Mouse (Mus musculus) stomach, embryonic 14.5 days (tissue): ENCODE results near the gene Kcnh2. TPM values are rescaled to one million over a fixed set of nuclear protein-coding genes. Genes with fewer than 3 reads are reported as not detected.

ENCODE experiments used
- ATAC-seq: fragments of 200-750 bp; cut with Nextera tagmentation; 2 replicates; pipeline ENCODE4 v1.8.0; 2017; ENCODE audit warnings: low read depth, moderate TSS enrichment; ENCODE audit not compliant: insufficient number of reproducible peaks, insufficient read depth, low FRiP score
- H3K27ac ChIP-seq: fragments of 300-500 bp; sonication (generic); 2 replicates; pipeline ENCODE4 v1.5.1; 2014; ENCODE audit warnings: mild to moderate bottlenecking, low read length, moderate library complexity, mixed read lengths
- H3K27me3 ChIP-seq: fragments of 300-500 bp; sonication (generic); 2 replicates; pipeline ENCODE4 v1.6.1; 2014; ENCODE audit warnings: low read length, control low read depth, mixed read lengths; ENCODE audit not compliant: control insufficient read depth, insufficient read depth
- H3K36me3 ChIP-seq: fragments of 300-500 bp; sonication (generic); 2 replicates; pipeline ENCODE4 v1.6.1; 2014; ENCODE audit warnings: mild to moderate bottlenecking, control low read depth, low read length, moderate library complexity, mixed read lengths; ENCODE audit not compliant: control insufficient read depth, insufficient read depth
- H3K4me1 ChIP-seq: fragments of 300-500 bp; sonication (generic); 2 replicates; pipeline ENCODE4 v1.6.1; 2014; ENCODE audit warnings: low read length, control low read depth, mixed read lengths; ENCODE audit not compliant: control insufficient read depth, insufficient read depth
- H3K4me2 ChIP-seq: fragments of 300-500 bp; sonication (generic); replicated peaks from 2 replicates; pipeline ENCODE4 v1.6.1; 2014; ENCODE audit warnings: low read depth, low read length, control low read depth
- H3K4me3 ChIP-seq: fragments of 300-500 bp; sonication (generic); 2 replicates; pipeline ENCODE4 v1.5.1; 2014; ENCODE audit warnings: low read depth, low read length, control low read depth
- H3K9ac ChIP-seq: fragments of 300-500 bp; sonication (generic); replicated peaks from 2 replicates; pipeline ENCODE4 v1.6.1; 2014; ENCODE audit warnings: low read depth, mild to moderate bottlenecking, control low read depth, low read length, moderate library complexity, mixed read lengths
- H3K9me3 ChIP-seq: fragments of 300-500 bp; sonication (generic); 2 replicates; pipeline ENCODE4 v1.6.1; 2016; ENCODE audit warnings: low read depth, low read length, control low read depth; ENCODE audit not compliant: control insufficient read depth
- WGBS: fragments of 180-500 bp; shearing (Covaris S2); extraction: QIAGEN DNeasy Blood & Tissue Kit; methylation state at CpG from one replicate; pipeline ENCODE4 v1.1.7; 2014; 5-methylcytosine and 5-hydroxymethylcytosine counted together
- polyA plus RNA-seq: library from polyadenylated mRNA; unstranded; fragments of >200 nt; fragmentation: Nextera tagmentation; extraction: Ambion mirVana; gene quantifications from 2 replicates; pipeline ENCODE4 v1.2.1, GENCODE M21; 2014

Kcnh2 gene
- polyA plus RNA-seq, 1 experiment from 2014 or later = 9.8 TPM

- no peaks in the 10 kb centered on the region for H3K27me3 ChIP-seq
- H3K9me3 ChIP-seq = no peaks in the 10 kb centered on the region
- 68% methylated on average over 5 of the region's 5 CpGs for WGBS
- peaks cover 9% of the 10 kb centered on the region for H3K4me1 ChIP-seq
- no peak overlapping the region for H3K27ac ChIP-seq
- H3K4me2 ChIP-seq = no peak overlapping the region
- H3K36me3 ChIP-seq = no peaks in the 10 kb centered on the region
- no peak overlapping the region for H3K4me3 ChIP-seq
- no peak for ATAC-seq
- H3K9ac ChIP-seq = no peak overlapping the region
Measured at GRCm38 (mm10) chr5:24373807-24374206, 22.4 kb upstream of the Kcnh2 start.

DNA sequence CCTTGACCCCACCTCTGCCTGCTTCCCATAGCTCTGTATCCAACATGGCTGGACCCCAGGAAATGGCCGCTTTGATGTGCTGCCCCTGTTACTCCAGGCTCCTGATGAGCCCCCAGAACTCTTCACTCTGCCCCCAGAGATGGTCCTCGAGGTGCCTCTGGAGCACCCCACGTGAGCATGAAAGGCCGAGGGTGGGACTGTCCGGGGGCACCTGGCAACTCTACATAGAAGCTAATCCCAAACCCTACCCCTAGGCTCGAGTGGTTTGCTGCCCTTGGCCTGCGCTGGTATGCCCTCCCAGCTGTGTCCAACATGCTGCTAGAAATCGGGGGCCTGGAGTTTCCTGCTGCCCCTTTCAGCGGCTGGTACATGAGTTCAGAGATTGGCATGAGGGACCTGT is 18.4 kb upstream of the Kcnh2 start:
- no peak for ATAC-seq

GRCm38 (mm10) chr5:24366426-24366825 is 15.0 kb upstream of the Kcnh2 start:
- H3K9me3 ChIP-seq = no peaks in the 10 kb centered on the region
- ATAC-seq = no peak
- no peak overlapping the region for H3K4me3 ChIP-seq
- WGBS = 86% methylated on average over 9 of the region's 9 CpGs
- H3K27ac ChIP-seq = no peak overlapping the region
- H3K36me3 ChIP-seq = no peaks in the 10 kb centered on the region
- H3K4me1 ChIP-seq = no peaks in the 10 kb centered on the region
- no peak overlapping the region for H3K9ac ChIP-seq
- H3K4me2 ChIP-seq = no peak overlapping the region
- H3K27me3 ChIP-seq = no peaks in the 10 kb centered on the region

More for the DNA sequence above, 18.4 kb upstream of the Kcnh2 start:
- Histone ChIP-seq H3K4me3 (no peak overlapping the region), H3K4me2 (no peak overlapping the region), H3K9ac (no peak overlapping the region), H3K27me3 (no peaks in the 10 kb centered on the region), H3K9me3 (no peaks in the 10 kb centered on the region), H3K4me1 (peaks cover 6% of the 10 kb centered on the region), H3K36me3 (no peaks in the 10 kb centered on the region), H3K27ac (no peak overlapping the region)
- WGBS = 81% methylated on average over 9 of the region's 9 CpGs

GRCm38 (mm10) chr5:24365528-24365927 is 14.1 kb upstream of the Kcnh2 start:
- no peak overlapping the region for H3K27ac ChIP-seq
- no peak overlapping the region for H3K4me2 ChIP-seq
- H3K9ac ChIP-seq = no peak overlapping the region
- H3K27me3 ChIP-seq = no peaks in the 10 kb centered on the region
- no peak overlapping the region for H3K4me3 ChIP-seq
- no peak for ATAC-seq
- no peaks in the 10 kb centered on the region for H3K9me3 ChIP-seq
- H3K36me3 ChIP-seq = no peaks in the 10 kb centered on the region
- H3K4me1 ChIP-seq = no peaks in the 10 kb centered on the region
- WGBS = 39% methylated on average over 5 of the region's 5 CpGs

DNA sequence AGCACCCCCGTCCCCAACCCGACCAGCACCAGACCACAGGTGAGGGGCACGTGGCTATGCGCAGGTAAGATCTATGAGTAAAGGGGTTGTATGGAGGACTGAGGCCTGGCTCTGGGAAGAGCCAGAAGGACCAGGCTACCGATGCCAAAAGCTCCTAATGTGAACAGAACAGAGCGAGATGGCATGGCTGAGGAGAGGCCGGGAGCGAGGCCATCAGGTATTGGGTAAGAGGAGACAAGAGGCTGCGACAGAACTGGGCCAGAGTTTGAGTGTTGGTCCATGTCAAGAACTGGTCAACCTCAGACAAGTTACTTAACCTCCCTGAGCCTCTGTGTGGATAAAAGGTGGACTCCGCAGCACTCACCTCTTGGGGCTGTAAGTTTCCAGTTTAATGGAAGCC is 13.6 kb upstream of the Kcnh2 start:
- H3K4me2 ChIP-seq = no peak overlapping the region
- H3K9me3 ChIP-seq = no peaks in the 10 kb centered on the region
- H3K27ac ChIP-seq = no peak overlapping the region
- no peak for ATAC-seq
- H3K27me3 ChIP-seq = no peaks in the 10 kb centered on the region
- no peak overlapping the region for H3K9ac ChIP-seq
- H3K4me3 ChIP-seq = no peak overlapping the region
- WGBS = 84% methylated on average over 10 of the region's 10 CpGs
- H3K36me3 ChIP-seq = no peaks in the 10 kb centered on the region
- H3K4me1 ChIP-seq = no peaks in the 10 kb centered on the region

DNA sequence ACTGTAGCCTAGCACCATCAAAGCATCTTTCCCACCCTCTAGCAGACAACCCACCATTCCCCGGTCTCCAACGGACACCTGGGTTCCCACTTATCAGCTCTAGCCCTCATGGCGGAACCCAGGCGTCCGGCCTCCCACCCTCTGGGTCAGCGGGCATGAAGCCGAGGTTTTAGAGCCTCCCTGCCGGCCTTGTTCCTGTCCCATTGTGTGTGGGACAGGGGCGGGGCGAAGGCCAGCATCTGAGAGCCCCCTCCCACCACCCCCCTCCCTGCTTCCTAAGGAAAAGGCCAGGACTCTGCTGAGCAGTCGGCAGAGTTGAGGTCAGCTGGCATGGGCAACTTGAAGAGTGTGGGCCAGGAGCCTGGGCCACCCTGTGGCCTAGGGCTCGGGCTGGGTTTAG is 13.1 kb upstream of the Kcnh2 start, which contains the start of gene Nos3:
Nos3 (plus strand) TSS at position 303 of the 400 bp plus-strand sequence.
- Histone ChIP-seq H3K4me2 (no peak within 1 kb of the TSS), H3K4me3 (no peak within 1 kb of the TSS), H3K9ac (no peak within 1 kb of the TSS), H3K27me3 (no peaks in the 10 kb centered on the region), H3K27ac (no peak within 1 kb of the TSS), H3K36me3 (no peaks in the 10 kb centered on the region), H3K9me3 (no peaks in the 10 kb centered on the region), H3K4me1 (no peaks in the 10 kb centered on the region)
- no peak for ATAC-seq
- 56% methylated on average over 12 of the region's 12 CpGs for WGBS

DNA sequence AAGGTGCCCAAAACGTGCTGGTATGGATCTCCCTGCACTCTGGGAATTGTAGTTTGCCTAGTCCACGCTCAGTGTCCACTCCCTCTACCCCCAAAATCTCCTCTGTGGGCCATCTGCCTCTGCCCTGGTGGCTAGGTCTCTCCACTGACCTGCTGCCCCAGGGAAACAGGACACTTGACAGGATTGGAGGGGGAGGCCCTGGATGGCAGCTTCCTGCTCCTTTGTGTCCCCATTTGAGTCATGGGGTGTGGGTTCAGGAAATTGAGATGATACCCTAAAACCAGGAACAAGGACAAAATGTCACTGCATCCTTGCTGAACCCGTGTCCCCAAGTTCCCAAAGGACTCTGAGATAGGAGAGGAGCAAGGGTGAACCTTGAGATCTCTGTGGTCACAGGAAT is 12.7 kb upstream of the Kcnh2 start:
- Histone ChIP-seq H3K36me3 (no peaks in the 10 kb centered on the region), H3K4me3 (no peak overlapping the region), H3K9ac (no peak overlapping the region), H3K27ac (no peak overlapping the region), H3K4me1 (no peaks in the 10 kb centered on the region), H3K27me3 (no peaks in the 10 kb centered on the region), H3K9me3 (no peaks in the 10 kb centered on the region), H3K4me2 (no peak overlapping the region)
- no peak for ATAC-seq
- 60% methylated on average over 3 of the region's 3 CpGs for WGBS

DNA sequence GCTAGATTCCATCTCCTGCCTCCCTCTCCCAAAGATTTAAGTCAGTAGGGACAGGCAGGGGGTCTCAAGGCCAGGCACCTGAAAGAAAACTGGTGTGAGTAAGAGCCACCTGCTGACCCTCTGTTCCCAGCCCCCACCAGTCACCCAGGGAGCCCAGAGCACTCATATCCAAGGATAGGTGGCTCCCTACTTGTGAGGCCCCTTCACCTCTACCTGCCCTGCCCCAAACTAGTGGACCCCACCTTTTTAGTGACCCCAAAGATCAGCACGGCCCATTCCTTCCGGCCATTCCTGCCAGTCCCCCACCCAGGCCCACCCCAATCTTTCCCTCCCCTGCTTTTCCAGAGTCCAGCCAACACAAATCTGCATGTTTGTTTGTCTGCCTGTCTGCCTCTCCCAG is 12.1 kb upstream of the Kcnh2 start:
- H3K4me2 ChIP-seq = no peak overlapping the region
- no peaks in the 10 kb centered on the region for H3K9me3 ChIP-seq
- H3K27ac ChIP-seq = no peak overlapping the region
- 70% methylated on average over 2 of the region's 2 CpGs for WGBS
- no peaks in the 10 kb centered on the region for H3K27me3 ChIP-seq
- no peak for ATAC-seq
- H3K4me1 ChIP-seq = no peaks in the 10 kb centered on the region
- H3K4me3 ChIP-seq = no peak overlapping the region
- H3K9ac ChIP-seq = no peak overlapping the region
- no peaks in the 10 kb centered on the region for H3K36me3 ChIP-seq

DNA sequence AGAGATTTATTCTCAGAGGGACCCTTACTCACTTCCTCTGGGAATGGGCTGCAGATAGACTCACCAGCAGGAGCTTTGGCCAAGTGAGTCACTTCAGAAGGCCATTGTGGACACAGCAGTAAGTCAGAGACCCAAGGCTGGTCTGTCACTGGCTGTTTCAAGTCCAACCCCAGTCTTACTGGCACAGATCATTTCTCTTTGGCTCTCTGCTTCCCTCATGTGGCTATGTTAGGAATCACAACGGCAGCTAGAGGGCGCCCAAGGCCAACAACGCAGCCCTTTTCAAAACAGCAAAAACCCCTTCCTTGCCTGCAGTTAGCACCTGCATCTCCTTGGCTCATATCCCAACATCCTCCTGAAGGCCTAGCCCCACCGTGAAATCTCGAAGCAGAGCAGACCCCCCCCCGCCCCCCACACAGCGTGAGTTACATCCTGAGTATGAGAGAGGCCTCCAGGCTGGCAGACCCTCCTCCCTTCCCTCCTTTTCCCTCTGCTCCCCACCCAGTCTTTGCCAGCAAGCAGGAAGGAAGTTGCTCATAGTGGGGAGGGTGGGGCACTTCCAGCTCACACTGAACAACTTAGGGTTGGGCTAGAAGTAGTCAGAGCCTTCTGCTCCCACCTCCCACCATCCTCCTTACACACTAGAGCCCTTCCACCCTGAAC is 9.5 kb upstream of the Kcnh2 start:
- Histone ChIP-seq H3K4me1 (no peaks in the 10 kb centered on the region), H3K4me2 (no peak overlapping the region), H3K9ac (no peak overlapping the region), H3K9me3 (no peaks in the 10 kb centered on the region), H3K27me3 (no peaks in the 10 kb centered on the region), H3K36me3 (no peaks in the 10 kb centered on the region), H3K4me3 (no peak overlapping the region), H3K27ac (no peak overlapping the region)
- 0% methylated on average over 7 of the region's 7 CpGs for WGBS
- ATAC-seq = peak; percentile 68; the same call in 1 of the 2 replicates
